Mouse (Mus musculus) ES-E14 (cell line): ENCODE measurements around the gene Nhlrc2. TPM values are rescaled to one million over a fixed set of nuclear protein-coding genes. Genes with fewer than 3 reads are reported as not detected.

ENCODE experiments used
- DNase-seq: peaks from one replicate; pipeline ENCODE4 v3.0.0-alpha.2; 2013; ENCODE audit warnings: low read depth, low spot score
- H3K27ac ChIP-seq: 2 replicates; pipeline ENCODE4 v1.5.1; 2012; ENCODE audit warnings: low read depth, mild to moderate bottlenecking, low read length, moderate library complexity, mixed read lengths; ENCODE audit not compliant: poor library complexity, insufficient read depth, severe bottlenecking
- H3K36me3 ChIP-seq: 2 replicates; pipeline ENCODE4 v1.6.1; 2012; ENCODE audit warnings: mild to moderate bottlenecking, low read length, moderate library complexity, mixed read lengths; ENCODE audit not compliant: control insufficient read depth, poor library complexity, insufficient read depth, severe bottlenecking
- H3K4me1 ChIP-seq, 2 experiments: fragments of 150-350 bp in 1 of 2; sonication (generic) in 1 of 2; 2 replicates each; pipeline ENCODE4 v1.6.1; 2012; ENCODE audit warnings: low read length in 2 of 2, mild to moderate bottlenecking in 1 of 2, mixed read lengths in 1 of 2; ENCODE audit not compliant: control insufficient read depth in 2 of 2, insufficient read depth in 2 of 2, poor library complexity in 1 of 2
- H3K4me3 ChIP-seq, 2 experiments: fragments of 150-350 bp in 1 of 2; sonication (generic) in 1 of 2; 2 replicates each; pipeline ENCODE4 v1.5.1; 2012; ENCODE audit warnings: low read length in 2 of 2, low read depth in 1 of 2, mild to moderate bottlenecking in 1 of 2, mixed read lengths in 1 of 2; ENCODE audit not compliant: insufficient read depth in 1 of 2, poor library complexity in 1 of 2, severe bottlenecking in 1 of 2
- H3K9ac ChIP-seq: 2 replicates; pipeline ENCODE4 v1.6.1; 2012; ENCODE audit warnings: low read depth, mild to moderate bottlenecking, low read length, mixed read lengths; ENCODE audit not compliant: poor library complexity, insufficient read depth, severe bottlenecking
- H3K9me3 ChIP-seq: fragments of 150-350 bp; sonication (generic); 2 replicates; pipeline ENCODE4 v1.6.1; 2012; ENCODE audit warnings: low read depth, mild to moderate bottlenecking, low read length; ENCODE audit not compliant: control insufficient read depth, insufficient read depth
- CHD2 ChIP-seq: IDR thresholded peaks from 2 replicates; pipeline ENCODE4 v1.6.1; 2014; ENCODE audit warnings: mild to moderate bottlenecking, low read depth, low read length, inconsistent platforms
- HCFC1 ChIP-seq: IDR thresholded peaks from 2 replicates; pipeline ENCODE4 v1.6.1; 2012; ENCODE audit warnings: low read length, inconsistent platforms, borderline replicate concordance; ENCODE audit not compliant: insufficient read depth
- MAFK ChIP-seq: IDR thresholded peaks from 2 replicates; pipeline ENCODE4 v1.6.1; 2014; ENCODE audit warnings: mild to moderate bottlenecking, low read depth, low read length, inconsistent platforms; ENCODE audit not compliant: insufficient read depth
- ZC3H11A ChIP-seq: IDR thresholded peaks from 2 replicates; pipeline ENCODE4 v1.6.1; 2012; ENCODE audit warnings: low read depth, mild to moderate bottlenecking, inconsistent platforms, low read length, borderline replicate concordance
- ZNF384 ChIP-seq: IDR thresholded peaks from 2 replicates; pipeline ENCODE4 v1.6.1; 2012; ENCODE audit warnings: low read depth, low read length, inconsistent platforms
- in situ Hi-C, 2 experiments: fragments of 600-800 bp; cut with MboI; formaldehyde crosslinking; loops; one replicate each; pipeline ENCODE4 v1.15.1; 2025; ENCODE audit warnings: low sequenced_read_pairs in 2 of 2, inconsistent platforms in 1 of 2; ENCODE audit not compliant: unreplicated experiment in 2 of 2
- total RNA-seq: library from RNA; depleted of rRNA; stranded (reverse); fragments of 300-350 nt; gene quantifications from 2 replicates; pipeline ENCODE4 v1.2.3, GENCODE M21; 2012

The Nhlrc2 gene
- total RNA-seq, 1 experiment, result 15.3 TPM

DNA sequence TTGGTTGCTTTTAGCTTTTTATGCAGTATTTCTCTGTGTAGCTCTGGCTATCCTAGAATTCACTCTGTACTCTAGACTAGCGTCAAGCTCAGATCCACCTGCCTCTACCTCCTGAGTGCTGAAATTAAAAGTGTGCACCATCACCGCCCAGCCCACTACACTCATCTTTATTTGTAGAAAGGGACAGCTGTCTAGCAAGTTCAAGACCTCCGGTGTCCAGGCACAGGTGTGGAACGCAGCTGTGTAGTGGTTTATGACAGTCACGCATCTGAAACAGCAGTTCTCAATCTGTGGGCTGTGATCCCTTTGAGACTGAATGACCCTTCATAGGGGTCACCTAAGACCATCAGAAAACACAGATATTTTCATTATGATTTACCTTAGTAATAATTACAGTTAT, 41.4 kb downstream of the Nhlrc2 start:
- no peak for DNase-seq
- H3K36me3 ChIP-seq, result peaks cover 29% of the 10 kb centered on the region
- no peak overlapping the region for H3K9ac ChIP-seq
- no peaks in the 10 kb centered on the region for H3K4me1 ChIP-seq
- H3K9me3 ChIP-seq, result no peaks in the 10 kb centered on the region
- in situ Hi-C loops, result no loop called here
- no peak overlapping the region for H3K27ac ChIP-seq
- no peak overlapping the region for H3K4me3 ChIP-seq
- no peak for TF ChIP-seq HCFC1
- TF ChIP-seq ZNF384, result no peak
- no peak for TF ChIP-seq ZC3H11A
- no peak for TF ChIP-seq CHD2
- no peak for TF ChIP-seq MAFK

DNA sequence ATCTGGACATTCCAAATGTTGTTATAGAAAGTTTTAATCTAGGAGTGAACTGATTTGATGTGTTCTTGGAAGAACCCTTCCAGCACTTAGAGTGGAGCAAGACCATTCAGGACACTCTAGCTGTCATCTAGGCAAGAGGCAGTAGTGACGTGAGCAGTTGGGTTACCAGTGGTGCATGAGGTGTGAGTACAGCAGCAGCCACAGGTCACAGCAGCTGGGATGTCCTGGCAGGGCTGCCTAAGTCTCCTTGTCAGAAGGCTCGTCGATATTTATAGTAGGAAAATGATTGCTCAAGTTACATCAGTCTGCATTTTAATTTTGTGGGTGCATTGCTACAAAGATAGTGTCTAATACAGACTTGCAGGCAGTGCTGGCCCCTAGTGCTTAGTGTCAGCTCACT, 42.2 kb downstream of the Nhlrc2 start:
- no peak for TF ChIP-seq ZC3H11A
- TF ChIP-seq MAFK, result no peak
- no peak for TF ChIP-seq HCFC1
- TF ChIP-seq ZNF384, result no peak
- TF ChIP-seq CHD2, result no peak
- no peak overlapping the region for H3K9ac ChIP-seq
- in situ Hi-C loops, result no loop called here
- no peak overlapping the region for H3K27ac ChIP-seq
- H3K9me3 ChIP-seq, result no peaks in the 10 kb centered on the region
- no peak overlapping the region for H3K4me3 ChIP-seq
- no peak for DNase-seq
- H3K4me1 ChIP-seq, result no peaks in the 10 kb centered on the region
- H3K36me3 ChIP-seq, result peaks cover 35% of the 10 kb centered on the region

DNA sequence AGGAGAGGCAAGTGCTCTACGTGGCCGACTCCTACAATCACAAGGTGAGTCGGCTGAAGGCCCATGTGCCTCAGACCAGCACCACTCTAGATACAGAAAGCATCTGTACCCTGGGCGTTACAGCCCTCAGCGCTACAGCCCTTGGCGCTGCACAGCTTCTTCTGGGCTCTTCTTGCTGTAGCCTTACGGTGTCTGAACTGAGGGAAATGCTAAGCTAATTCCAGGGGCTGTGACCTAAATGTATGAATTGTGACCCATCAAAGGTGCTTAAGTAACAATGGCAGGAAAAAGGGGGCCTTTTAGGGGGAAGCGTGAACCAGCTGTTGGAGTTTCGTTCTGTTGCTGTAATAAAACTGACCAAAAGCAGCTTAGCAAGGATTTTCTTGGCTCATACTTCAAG, 44.4 kb downstream of the Nhlrc2 start:
- Histone ChIP-seq H3K27ac (no peak overlapping the region), H3K9ac (no peak overlapping the region), H3K9me3 (no peaks in the 10 kb centered on the region), H3K4me1 (no peaks in the 10 kb centered on the region; a peak in 1 of 4 replicates), H3K4me3 (no peak overlapping the region), H3K36me3 (peaks cover 49% of the 10 kb centered on the region)
- in situ Hi-C loops, result no loop called here
- no peak for TF ChIP-seq CHD2
- no peak for TF ChIP-seq MAFK
- no peak for TF ChIP-seq ZNF384
- TF ChIP-seq HCFC1, result no peak
- TF ChIP-seq ZC3H11A, result no peak
- DNase-seq, result no peak

DNA sequence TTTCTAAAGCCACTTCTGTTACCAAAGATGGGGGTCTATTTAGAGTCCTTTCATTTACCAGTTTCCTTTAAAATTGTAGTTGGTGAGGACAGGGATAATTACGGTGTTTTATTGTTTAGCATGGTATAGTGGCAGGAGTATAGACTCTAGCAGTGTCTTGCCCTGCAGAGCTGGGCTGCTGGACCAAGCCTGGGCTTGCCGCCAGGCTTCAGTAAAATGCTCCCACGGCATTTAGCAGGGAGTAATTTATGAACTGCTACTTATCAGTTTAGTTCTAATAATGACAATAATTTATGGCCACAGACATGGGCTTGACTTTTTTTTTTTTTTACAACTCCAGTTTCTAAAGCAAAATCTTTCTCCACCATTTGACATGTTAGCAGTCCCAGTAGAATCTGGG, 51.9 kb downstream of the Nhlrc2 start:
- Histone ChIP-seq H3K4me1 (no peaks in the 10 kb centered on the region; a peak in 1 of 4 replicates), H3K4me3 (no peak overlapping the region), H3K27ac (no peak overlapping the region), H3K9ac (no peak overlapping the region), H3K9me3 (no peaks in the 10 kb centered on the region), H3K36me3 (peaks cover 19% of the 10 kb centered on the region)
- no peak for TF ChIP-seq HCFC1
- no peak for TF ChIP-seq ZC3H11A
- TF ChIP-seq MAFK, result no peak
- TF ChIP-seq CHD2, result no peak
- TF ChIP-seq ZNF384, result no peak
- no peak for DNase-seq
- in situ Hi-C loops, result no loop called here

DNA sequence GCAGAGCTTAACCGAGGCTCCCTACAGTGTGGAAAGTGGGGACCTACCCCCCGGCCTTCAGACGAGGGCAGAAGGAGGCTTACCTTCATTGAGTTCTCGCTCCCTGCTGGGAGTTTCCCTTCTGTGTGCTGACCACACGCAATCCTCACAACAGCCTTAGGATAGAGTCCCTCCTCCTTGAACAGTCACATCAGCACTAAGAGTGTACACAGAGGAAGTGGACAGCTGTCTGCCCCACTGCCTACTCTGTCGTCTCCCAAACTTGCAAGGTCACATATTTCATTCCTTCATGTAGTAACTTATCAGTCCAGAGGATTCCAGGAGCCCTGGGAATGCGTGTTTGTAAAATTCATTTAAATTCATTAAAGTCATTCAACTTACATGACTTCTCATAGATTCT, 52.7 kb downstream of the Nhlrc2 start:
- Histone ChIP-seq H3K27ac (no peak overlapping the region), H3K9me3 (no peaks in the 10 kb centered on the region), H3K4me3 (no peak overlapping the region), H3K9ac (no peak overlapping the region), H3K36me3 (peaks cover 13% of the 10 kb centered on the region), H3K4me1 (no peaks in the 10 kb centered on the region; a peak in 1 of 4 replicates)
- in situ Hi-C loops, result no loop called here
- TF ChIP-seq ZC3H11A, result no peak
- no peak for TF ChIP-seq MAFK
- TF ChIP-seq HCFC1, result no peak
- no peak for TF ChIP-seq ZNF384
- TF ChIP-seq CHD2, result no peak
- DNase-seq, result no peak
